Mouse (Mus musculus): Measurements from ENCODE around the gene Suclg2.

DNA sequence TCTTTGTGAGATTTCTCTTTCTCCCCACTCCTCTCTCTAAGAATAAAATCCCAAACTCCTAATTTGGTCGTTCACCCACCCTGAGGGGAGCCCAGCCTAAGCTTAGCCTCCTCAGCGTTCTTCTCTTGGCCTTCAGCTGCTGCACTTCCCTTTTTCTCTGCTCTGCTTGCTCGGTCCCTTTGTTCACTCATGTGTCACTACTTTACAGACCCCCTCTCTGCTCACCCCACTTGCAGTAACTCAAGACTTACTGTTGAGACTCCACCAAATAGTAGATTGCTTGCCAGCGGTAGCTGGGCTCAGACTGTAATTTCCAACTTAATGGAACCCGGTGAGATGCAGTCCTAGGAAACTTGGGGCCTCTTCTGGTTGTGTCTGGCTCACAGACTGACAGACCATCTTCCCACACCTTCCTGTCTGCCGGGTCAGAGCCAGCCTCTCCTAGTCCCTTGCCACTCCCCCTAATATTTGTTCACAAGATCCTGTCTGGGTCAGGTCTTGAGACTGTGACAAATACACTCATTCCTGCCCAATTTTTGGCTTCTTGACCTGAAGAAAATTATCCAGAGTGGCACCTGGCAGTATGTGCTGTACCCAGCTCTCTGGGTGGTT is 166.2 kb downstream of the Suclg2 start:
- no peak for TF ChIP-seq HCFC1 (IDR thresholded peaks at IDR 0.05; ENCODE audit: borderline replicate concordance, insufficient read depth, low read length)
- TF ChIP-seq ZC3H11A (IDR thresholded peaks at IDR 0.05; ENCODE audit: borderline replicate concordance, low read depth, low read length): no peak
- no peak for TF ChIP-seq ZNF384 (IDR thresholded peaks at IDR 0.05; ENCODE audit: low read depth, low read length)
- TF ChIP-seq MAFK (IDR thresholded peaks at IDR 0.05; ENCODE audit: insufficient read depth, low read depth, low read length): no peak
- no peak for TF ChIP-seq CHD2 (IDR thresholded peaks at IDR 0.05; ENCODE audit: low read depth, low read length)

Data from ES-E14 (cell line).